Comparison of ENCODE assay signal across 13 mouse cellular contexts in genomic region chr2:44060716-44061115, GRCm38 (mm10).
A peak's percentile ranks its signal among the peaks of the same experiment; 100 is the strongest.
DNase-seq lines count a peak whose midpoint lies in the region; ATAC-seq lines count a peak whose summit lies in the region.
"Had no signal": no experiment of that assay in that cellular context is flagged by ENCODE, and none has a peak within 500 bp of the region (broad histone marks: within the 10 kb centered on the region; RNA-seq: fewer than 3 reads in every experiment).

No protein-coding gene starts in this region.

- peak; percentile 8 to 19 for DNase-seq in cerebellum, postnatal 10 days
- no peak for DNase-seq in cerebellum, adult 11-12 months
- DNase-seq in kidney, postnatal 14 days: peak; percentile 12
- no peak for DNase-seq in kidney, adult 8-10 months
- DNase-seq in MN1 (ENCODE audit: low spot score): peak; percentile 65
- peak; percentile 47 for DNase-seq in forebrain, embryonic 14.5 days (ENCODE audit: low spot score)
- DNase-seq in adrenal gland, adult 8-10 months: no peak
- no peak for DNase-seq in spleen, postnatal 36 days (ENCODE audit: low spot score in 2 of 2)
- DNase-seq: adrenal gland, postnatal 14 days; cerebellum, postnatal 36 days had no signal

- no peaks in the 10 kb centered on the region for H3K36me3 ChIP-seq in forebrain, embryonic 14.5 days (ENCODE audit: control insufficient read depth, insufficient read depth, low read length)
- H3K36me3 ChIP-seq: G1E; stomach, embryonic 15.5 days had no signal

- peak; percentile 76; the same call in 1 of the 2 replicates for ATAC-seq in forebrain, embryonic 14.5 days

- no peak overlapping the region for H3K9ac ChIP-seq in forebrain, embryonic 14.5 days (ENCODE audit: low read length)
- H3K9ac ChIP-seq: stomach, embryonic 15.5 days had no signal

- H3K4me1 ChIP-seq in forebrain, embryonic 14.5 days (ENCODE audit: control insufficient read depth, insufficient read depth, low read length): peaks cover 3% of the 10 kb centered on the region; the same call in 1 of the 2 replicates
- H3K4me1 ChIP-seq: stomach, embryonic 15.5 days had no signal

- 40% methylated on average over 8 of the region's 8 CpGs for WGBS in forebrain, embryonic 14.5 days

- H3K4me2 ChIP-seq in forebrain, embryonic 14.5 days (ENCODE audit: low read length): no peak overlapping the region
- H3K4me2 ChIP-seq: stomach, embryonic 15.5 days had no signal

- H3K27me3 ChIP-seq in forebrain, embryonic 14.5 days (replicated peaks; ENCODE audit: control insufficient read depth, insufficient read depth, low read length): no peaks in the 10 kb centered on the region
- H3K27me3 ChIP-seq: megakaryocyte, embryonic 14.5 days; stomach, embryonic 15.5 days had no signal

- H3K4me3 ChIP-seq in forebrain, embryonic 14.5 days (ENCODE audit: low read depth, low read length): no peak overlapping the region
- H3K4me3 ChIP-seq: megakaryocyte, embryonic 14.5 days; stomach, embryonic 15.5 days had no signal

- no peak overlapping the region for H3K27ac ChIP-seq in forebrain, embryonic 14.5 days (ENCODE audit: low read depth, low read length)
- H3K27ac ChIP-seq: stomach, embryonic 15.5 days had no signal

- no peaks in the 10 kb centered on the region for H3K9me3 ChIP-seq in forebrain, embryonic 14.5 days (replicated peaks; ENCODE audit: control insufficient read depth, low read length)
- H3K9me3 ChIP-seq: G1E; megakaryocyte, embryonic 14.5 days; stomach, embryonic 15.5 days had no signal

Comparison
In these comparisons a context has a peak if more than half of its experiments do, and no peak if none do; other contexts are left out.
1. DNase-seq: peak in cerebellum, postnatal 10 days (2 of 2), kidney, postnatal 14 days (single experiment), MN1 (single experiment) and forebrain, embryonic 14.5 days (single experiment); none in cerebellum, adult 11-12 months (single experiment), kidney, adult 8-10 months (0 of 2), adrenal gland, adult 8-10 months (single experiment) and spleen, postnatal 36 days (0 of 2).